Mouse (Mus musculus): Measurements from ENCODE around the gene Luc7l3.

DNA sequence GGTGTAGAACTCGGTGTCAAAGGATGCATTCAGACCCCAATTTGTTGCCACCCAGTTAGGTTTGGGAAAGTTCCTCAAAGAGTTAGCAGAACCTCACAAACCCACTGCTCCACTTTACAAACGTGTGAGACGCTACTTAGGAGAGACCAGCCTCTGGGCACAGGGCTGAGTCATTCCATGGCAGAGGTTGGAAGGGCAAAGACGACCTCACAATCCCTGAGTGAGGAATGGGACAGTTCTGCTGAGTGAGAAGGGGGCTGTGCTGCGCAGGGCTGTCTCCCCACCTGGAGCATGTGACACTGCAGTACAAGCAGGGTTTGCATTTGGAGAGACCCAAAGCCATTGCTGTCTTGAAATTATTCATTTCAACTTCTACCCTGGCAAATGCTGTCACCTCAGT, 39.5 kb downstream of the Luc7l3 start:
- TF ChIP-seq USF1 (IDR thresholded peaks at IDR 0.05; ENCODE audit: low read depth): no peak
- no peak for TF ChIP-seq CTCF (IDR thresholded peaks at IDR 0.05; ENCODE audit: control insufficient read depth, insufficient read depth, insufficient read length)
- TF ChIP-seq CEBPB (IDR thresholded peaks at IDR 0.05; ENCODE audit: low read depth): no peak
